Mouse (Mus musculus) hindbrain, embryonic 13.5 days (tissue): ENCODE results near the gene Adamts5. TPM values are rescaled to one million over a fixed set of nuclear protein-coding genes. Genes with fewer than 3 reads are reported as not detected.

Experiments
- ATAC-seq: fragments of 200-750 bp; cut with Nextera tagmentation; 2 replicates; pipeline ENCODE4 v1.8.0; 2017; ENCODE audit warnings: moderate TSS enrichment; ENCODE audit not compliant: low FRiP score
- H3K27ac ChIP-seq: fragments of 300-500 bp; sonication (generic); 2 replicates; pipeline ENCODE4 v1.5.1; 2015; ENCODE audit warnings: inconsistent platforms, mild to moderate bottlenecking, moderate library complexity
- H3K27me3 ChIP-seq: fragments of 300-500 bp; sonication (generic); 2 replicates; pipeline ENCODE4 v1.6.1; 2015; ENCODE audit warnings: mild to moderate bottlenecking, inconsistent platforms
- H3K36me3 ChIP-seq: fragments of 300-500 bp; sonication (generic); 2 replicates; pipeline ENCODE4 v1.6.1; 2015; ENCODE audit warnings: mild to moderate bottlenecking, inconsistent platforms
- H3K4me1 ChIP-seq: fragments of 300-500 bp; sonication (generic); replicated peaks from 2 replicates; pipeline ENCODE4 v1.6.1; 2015; ENCODE audit warnings: inconsistent platforms
- H3K4me2 ChIP-seq: fragments of 300-500 bp; sonication (generic); 2 replicates; pipeline ENCODE4 v1.6.1; 2015; ENCODE audit warnings: inconsistent platforms, mild to moderate bottlenecking, moderate library complexity
- H3K4me3 ChIP-seq: fragments of 300-500 bp; sonication (generic); 2 replicates; pipeline ENCODE4 v1.5.1; 2015; ENCODE audit warnings: mild to moderate bottlenecking, inconsistent platforms
- H3K9ac ChIP-seq: fragments of 300-500 bp; sonication (generic); 2 replicates; pipeline ENCODE4 v1.6.1; 2015; ENCODE audit warnings: mild to moderate bottlenecking, inconsistent platforms
- H3K9me3 ChIP-seq: fragments of 300-500 bp; sonication (generic); 2 replicates; pipeline ENCODE4 v1.6.1; 2016; ENCODE audit warnings: inconsistent platforms
- WGBS: fragments of 180-500 bp; shearing (Covaris S2); methylation state at CpG from one replicate; pipeline ENCODE4 v1.1.7; 2015; 5-methylcytosine and 5-hydroxymethylcytosine counted together
- polyA plus RNA-seq: library from polyadenylated mRNA; unstranded; fragments of >200 nt; fragmentation: Nextera tagmentation; extraction: Ambion mirVana; gene quantifications from 2 replicates; pipeline ENCODE4 v1.2.1, GENCODE M21; 2015

Gene Adamts5
- polyA plus RNA-seq, 1 experiment from 2014 or later = 4.1 TPM

- 0 out of 2 replicates have a peak, but pooled peaks have one; percentile 63 for ATAC-seq
- H3K27me3 ChIP-seq = peaks cover 11% of the 10 kb centered on the region; the same call in 1 of the 2 replicates
- whole genome bisulfite sequencing = 50% methylated on average over 5 of the region's 5 CpGs
- no peak overlapping the region for H3K4me2 ChIP-seq
- no peaks in the 10 kb centered on the region for H3K9me3 ChIP-seq
- H3K4me3 ChIP-seq = no peak overlapping the region
- H3K36me3 ChIP-seq = no peaks in the 10 kb centered on the region
- H3K9ac ChIP-seq = no peak overlapping the region
- H3K4me1 ChIP-seq = no peaks in the 10 kb centered on the region; the same call in none of the 2 replicates
- H3K27ac ChIP-seq = no peak overlapping the region
Observed at GRCm38 (mm10) chr16:85889778-85890177, 11.8 kb downstream of the Adamts5 start.

- Histone ChIP-seq H3K4me2 (no peak overlapping the region), H3K4me3 (no peak overlapping the region), H3K27ac (no peak overlapping the region), H3K4me1 (no peaks in the 10 kb centered on the region; the same call in none of the 2 replicates), H3K27me3 (peaks cover 11% of the 10 kb centered on the region; the same call in 1 of the 2 replicates), H3K36me3 (no peaks in the 10 kb centered on the region), H3K9me3 (no peaks in the 10 kb centered on the region), H3K9ac (no peak overlapping the region)
- peak; percentile 93 for ATAC-seq
- 43% methylated on average over 13 of the region's 13 CpGs for WGBS
Observed at GRCm38 (mm10) chr16:85887289-85888051, 14.2 kb downstream of the Adamts5 start.

- Histone ChIP-seq H3K9me3 (no peaks in the 10 kb centered on the region), H3K4me2 (no peak overlapping the region), H3K27me3 (no peaks in the 10 kb centered on the region), H3K4me3 (no peak overlapping the region), H3K36me3 (no peaks in the 10 kb centered on the region), H3K9ac (no peak overlapping the region), H3K27ac (no peak overlapping the region), H3K4me1 (no peaks in the 10 kb centered on the region)
- no peak for ATAC-seq
- 89% methylated on average over 7 of the region's 7 CpGs for WGBS
Observed at GRCm38 (mm10) chr16:85879075-85879474, 22.6 kb downstream of the Adamts5 start.

- Histone ChIP-seq H3K9ac (no peak overlapping the region), H3K36me3 (no peaks in the 10 kb centered on the region), H3K27ac (no peak overlapping the region), H3K4me2 (no peak overlapping the region), H3K9me3 (no peaks in the 10 kb centered on the region), H3K27me3 (no peaks in the 10 kb centered on the region), H3K4me1 (no peaks in the 10 kb centered on the region), H3K4me3 (no peak overlapping the region)
- 90% methylated on average over 3 of the region's 3 CpGs for WGBS
- no peak for ATAC-seq
Observed at GRCm38 (mm10) chr16:85874141-85874540, 27.5 kb downstream of the Adamts5 start.

- Histone ChIP-seq H3K27ac (no peak overlapping the region), H3K9me3 (no peaks in the 10 kb centered on the region), H3K9ac (no peak overlapping the region), H3K4me1 (no peaks in the 10 kb centered on the region), H3K4me3 (no peak overlapping the region), H3K36me3 (no peaks in the 10 kb centered on the region; the same call in 1 of the 2 replicates), H3K4me2 (no peak overlapping the region), H3K27me3 (no peaks in the 10 kb centered on the region)
- WGBS = 95% methylated on average over 2 of the region's 2 CpGs
- ATAC-seq = no peak
Observed at GRCm38 (mm10) chr16:85871971-85872370, 29.7 kb downstream of the Adamts5 start.

GRCm38 (mm10) chr16:85871248-85871647 is 30.4 kb downstream of the Adamts5 start:
- H3K9ac ChIP-seq = no peak overlapping the region

GRCm38 (mm10) chr16:85864691-85865389 is 36.8 kb downstream of the Adamts5 start:
- H3K27me3 ChIP-seq = no peaks in the 10 kb centered on the region
- H3K9ac ChIP-seq = no peak overlapping the region
- no peak for ATAC-seq
- WGBS = 97% methylated on average over 4 of the region's 4 CpGs
- no peak overlapping the region for H3K27ac ChIP-seq
- H3K4me1 ChIP-seq = no peaks in the 10 kb centered on the region
- H3K36me3 ChIP-seq = peaks cover 6% of the 10 kb centered on the region; the same call in 1 of the 2 replicates
- no peak overlapping the region for H3K4me2 ChIP-seq
- no peak overlapping the region for H3K4me3 ChIP-seq
- no peaks in the 10 kb centered on the region for H3K9me3 ChIP-seq

More at GRCm38 (mm10) chr16:85871248-85871647, 30.4 kb downstream of the Adamts5 start:
- no peaks in the 10 kb centered on the region for H3K9me3 ChIP-seq
- H3K4me3 ChIP-seq = no peak overlapping the region
- no peaks in the 10 kb centered on the region; the same call in 1 of the 2 replicates for H3K36me3 ChIP-seq
- no peak overlapping the region for H3K4me2 ChIP-seq
- ATAC-seq = no peak
- H3K27me3 ChIP-seq = no peaks in the 10 kb centered on the region
- H3K27ac ChIP-seq = no peak overlapping the region
- H3K4me1 ChIP-seq = no peaks in the 10 kb centered on the region

GRCm38 (mm10) chr16:85854505-85854904 is 47.1 kb downstream of the Adamts5 start:
- no peak overlapping the region for H3K9ac ChIP-seq
- H3K4me3 ChIP-seq = no peak overlapping the region
- no peak overlapping the region for H3K27ac ChIP-seq
- no peaks in the 10 kb centered on the region for H3K27me3 ChIP-seq
- no peaks in the 10 kb centered on the region for H3K36me3 ChIP-seq
- ATAC-seq = no peak
- 89% methylated on average over 5 of the region's 5 CpGs for WGBS
- H3K9me3 ChIP-seq = no peaks in the 10 kb centered on the region
- H3K4me1 ChIP-seq = no peaks in the 10 kb centered on the region
- H3K4me2 ChIP-seq = no peak overlapping the region

GRCm38 (mm10) chr16:85827066-85827465 is 74.6 kb downstream of the Adamts5 start:
- no peak overlapping the region for H3K4me3 ChIP-seq

GRCm38 (mm10) chr16:85822330-85822916 is 79.2 kb downstream of the Adamts5 start:
- Histone ChIP-seq H3K9ac (no peak overlapping the region), H3K4me3 (no peak overlapping the region), H3K36me3 (no peaks in the 10 kb centered on the region), H3K9me3 (no peaks in the 10 kb centered on the region), H3K4me1 (no peaks in the 10 kb centered on the region), H3K27ac (no peak overlapping the region), H3K27me3 (no peaks in the 10 kb centered on the region), H3K4me2 (no peak overlapping the region)
- ATAC-seq = no peak
- WGBS = 85% methylated on average over 5 of the region's 5 CpGs

More at GRCm38 (mm10) chr16:85827066-85827465, 74.6 kb downstream of the Adamts5 start:
- WGBS = 79% methylated on average over 3 of the region's 3 CpGs
- Histone ChIP-seq H3K9ac (no peak overlapping the region), H3K4me1 (no peaks in the 10 kb centered on the region), H3K9me3 (no peaks in the 10 kb centered on the region), H3K36me3 (no peaks in the 10 kb centered on the region), H3K4me2 (no peak overlapping the region), H3K27me3 (no peaks in the 10 kb centered on the region), H3K27ac (no peak overlapping the region)
- ATAC-seq = no peak

GRCm38 (mm10) chr16:85819808-85820458 is 81.7 kb downstream of the Adamts5 start:
- ATAC-seq = peak; percentile 39; the same call in 1 of the 2 replicates
- WGBS = 68% methylated on average over 5 of the region's 5 CpGs

GRCm38 (mm10) chr16:85814116-85814515 is 87.5 kb downstream of the Adamts5 start:
- no peak overlapping the region for H3K27ac ChIP-seq
- no peak overlapping the region for H3K9ac ChIP-seq
- no peaks in the 10 kb centered on the region for H3K9me3 ChIP-seq
- H3K4me1 ChIP-seq = no peaks in the 10 kb centered on the region
- no peak overlapping the region for H3K4me2 ChIP-seq
- ATAC-seq = no peak
- no peaks in the 10 kb centered on the region for H3K27me3 ChIP-seq
- H3K36me3 ChIP-seq = no peaks in the 10 kb centered on the region
- WGBS = 93% methylated on average over 2 of the region's 2 CpGs
- no peak overlapping the region for H3K4me3 ChIP-seq

More at GRCm38 (mm10) chr16:85819808-85820458, 81.7 kb downstream of the Adamts5 start:
- Histone ChIP-seq H3K4me1 (no peaks in the 10 kb centered on the region), H3K27me3 (no peaks in the 10 kb centered on the region), H3K27ac (no peak overlapping the region), H3K9me3 (no peaks in the 10 kb centered on the region), H3K9ac (no peak overlapping the region), H3K4me2 (no peak overlapping the region), H3K4me3 (no peak overlapping the region), H3K36me3 (no peaks in the 10 kb centered on the region)
